Mouse (Mus musculus): ENCODE data around the gene Selenov.

GRCm38 (mm10) chr7:28318036-28318435 lies 27.1 kb upstream of the Selenov start:
- TF ChIP-seq CTCF (IDR thresholded peaks at IDR 0.05; ENCODE audit: insufficient read depth, low read depth, low read length) (no peak), POLR2A (IDR thresholded peaks at IDR 0.05; ENCODE audit: insufficient read depth, low read depth, low read length) (no peak)

All from olfactory bulb, adult 2 months (tissue).